Mouse (Mus musculus) kidney, adult 9 months (tissue): ENCODE results near the gene Psmd11.

Source experiments
- DNase-seq: peaks from one replicate; pipeline ENCODE4 v3.0.0; 2022

Gene Psmd11

DNA sequence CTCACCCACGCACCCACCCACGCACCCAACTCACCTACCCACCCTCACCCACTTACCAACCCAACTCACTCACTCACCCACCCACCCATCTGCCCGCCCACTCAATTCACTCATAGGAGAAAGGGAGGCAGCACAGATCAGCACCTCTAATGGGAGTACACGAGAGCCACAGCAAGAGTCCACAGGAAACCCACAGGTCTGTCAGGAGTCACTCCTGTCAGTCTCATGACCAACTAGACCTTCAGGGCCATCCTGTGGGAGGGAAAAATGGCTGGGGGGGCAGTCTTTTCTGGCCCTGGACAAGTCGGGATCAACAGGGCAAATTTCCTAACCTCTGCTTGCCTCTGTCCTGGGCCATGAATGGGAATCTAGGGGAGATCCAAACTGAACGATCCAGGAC, 79.4 kb downstream of the Psmd11 start:
- no peak for DNase-seq

DNA sequence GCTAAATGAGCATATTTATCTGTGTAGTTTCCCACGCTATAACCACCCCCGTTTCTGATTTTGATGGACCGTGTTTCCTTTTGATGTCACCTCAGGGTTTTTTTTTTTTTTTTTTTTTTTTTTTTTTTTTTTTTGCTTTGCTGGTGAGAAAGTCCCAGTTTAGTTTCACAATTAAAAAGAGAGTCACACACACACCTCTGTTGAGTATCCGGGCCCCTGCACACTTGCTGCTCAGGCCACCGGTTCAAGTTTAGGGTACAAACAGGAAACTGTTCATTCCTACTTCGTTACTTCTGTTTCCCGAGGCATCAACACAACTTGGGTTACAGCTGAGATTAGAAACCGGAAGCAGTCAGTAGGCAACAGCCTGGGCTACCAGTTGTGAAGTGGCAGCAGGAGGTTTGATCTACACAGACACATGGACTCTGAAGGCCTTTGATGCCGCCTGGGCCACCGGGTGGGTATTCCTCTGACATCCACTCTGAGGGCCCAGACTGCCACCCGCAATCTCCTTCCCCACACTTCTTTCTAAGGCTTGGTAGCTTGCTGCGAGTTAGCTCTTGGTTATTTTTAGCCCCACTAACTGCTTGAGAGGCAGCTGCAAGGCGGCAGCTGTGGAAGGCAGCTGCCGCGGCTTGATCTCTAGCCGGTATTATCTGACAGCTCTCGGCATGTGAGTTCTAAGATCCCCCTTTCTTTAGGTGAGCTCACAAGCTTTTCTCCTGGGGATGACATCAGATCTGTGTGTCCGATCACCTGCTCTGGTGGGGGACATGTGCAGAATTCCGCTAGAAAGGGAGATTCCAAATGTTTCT, 80.2 kb downstream of the Psmd11 start:
- DNase-seq: no peak

- no peak for DNase-seq
Measured at GRCm38 (mm10) chr11:80509176-80509506, 80.7 kb downstream of the Psmd11 start.

- no peak for DNase-seq
Measured at GRCm38 (mm10) chr11:80510124-80510523, 81.7 kb downstream of the Psmd11 start.

DNA sequence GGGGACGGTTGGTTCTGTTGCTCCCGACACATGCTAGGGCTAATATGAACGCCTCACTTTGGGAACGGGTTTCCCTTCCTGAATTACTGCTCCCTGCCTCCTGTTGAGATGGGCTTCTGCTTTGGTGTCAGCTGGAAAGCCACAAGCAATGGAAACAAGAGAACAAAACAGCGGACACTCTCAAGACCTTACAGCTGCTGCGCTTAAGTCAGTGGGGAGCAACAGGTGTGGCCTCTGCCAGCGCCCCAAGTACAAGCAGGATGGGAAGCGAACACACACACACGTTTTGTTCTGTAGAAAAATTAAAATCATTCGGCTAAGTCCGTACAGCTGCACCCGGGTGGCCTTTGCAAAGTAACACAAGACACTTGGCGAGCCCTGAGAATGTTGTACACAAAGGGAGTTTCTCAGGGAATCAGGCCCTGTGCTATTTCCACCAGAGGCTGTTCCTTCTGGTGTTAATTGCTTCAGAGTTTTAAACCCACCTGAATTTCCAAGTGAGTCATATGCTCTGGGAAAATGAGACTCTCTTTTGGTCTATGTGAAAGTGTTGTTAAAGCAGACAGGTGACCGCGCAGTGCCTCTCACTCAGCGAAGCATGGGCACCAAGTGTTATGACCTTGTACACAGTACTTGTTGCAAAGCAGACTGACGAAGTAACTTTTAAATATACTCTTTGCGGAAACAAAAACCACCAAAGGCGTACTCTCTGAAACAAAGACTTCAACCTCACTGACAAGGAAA, 84.1 kb downstream of the Psmd11 start:
- DNase-seq: no peak

DNA sequence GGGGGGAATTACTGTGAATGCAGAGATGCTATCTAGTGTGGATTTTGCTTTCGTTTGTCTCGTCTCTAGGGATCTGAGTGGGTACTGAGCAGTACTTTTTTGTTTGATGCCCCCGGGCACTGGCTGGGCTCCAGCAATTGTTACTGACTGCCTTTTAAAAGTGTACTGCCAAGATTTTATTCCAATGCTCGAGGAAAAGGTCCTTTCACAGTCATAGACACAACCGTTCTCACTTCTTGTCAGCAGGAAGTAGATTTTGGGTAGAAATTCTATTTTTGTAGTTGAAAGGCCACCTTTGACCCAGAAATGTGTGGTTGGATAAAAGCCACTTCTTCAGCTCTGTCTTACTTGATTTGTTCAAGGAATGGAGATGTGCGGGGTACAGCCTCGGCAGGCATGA, 85.4 kb downstream of the Psmd11 start:
- peak; percentile 22 for DNase-seq

GRCm38 (mm10) chr11:80515346-80515745, 86.9 kb downstream of the Psmd11 start:
- no peak for DNase-seq

DNA sequence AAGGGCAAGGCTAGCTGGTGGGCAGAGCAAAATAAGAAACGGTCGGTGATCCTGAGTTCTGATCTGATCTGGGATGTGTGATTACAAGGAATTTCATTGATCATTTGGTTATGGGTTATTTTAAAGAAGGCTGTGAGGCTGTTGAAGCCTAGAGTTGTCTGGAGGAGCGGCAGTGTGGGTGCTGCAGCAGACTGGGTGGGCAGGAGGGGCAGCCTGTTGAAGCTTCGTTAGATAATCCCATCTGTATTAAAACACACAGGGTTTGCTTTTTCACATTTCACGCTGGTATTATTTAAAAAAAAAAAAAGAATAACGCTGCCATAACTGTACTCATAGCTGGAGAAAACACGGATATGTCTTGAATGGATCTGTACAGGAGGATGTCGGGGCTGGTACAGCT, 87.5 kb downstream of the Psmd11 start:
- DNase-seq: no peak

DNA sequence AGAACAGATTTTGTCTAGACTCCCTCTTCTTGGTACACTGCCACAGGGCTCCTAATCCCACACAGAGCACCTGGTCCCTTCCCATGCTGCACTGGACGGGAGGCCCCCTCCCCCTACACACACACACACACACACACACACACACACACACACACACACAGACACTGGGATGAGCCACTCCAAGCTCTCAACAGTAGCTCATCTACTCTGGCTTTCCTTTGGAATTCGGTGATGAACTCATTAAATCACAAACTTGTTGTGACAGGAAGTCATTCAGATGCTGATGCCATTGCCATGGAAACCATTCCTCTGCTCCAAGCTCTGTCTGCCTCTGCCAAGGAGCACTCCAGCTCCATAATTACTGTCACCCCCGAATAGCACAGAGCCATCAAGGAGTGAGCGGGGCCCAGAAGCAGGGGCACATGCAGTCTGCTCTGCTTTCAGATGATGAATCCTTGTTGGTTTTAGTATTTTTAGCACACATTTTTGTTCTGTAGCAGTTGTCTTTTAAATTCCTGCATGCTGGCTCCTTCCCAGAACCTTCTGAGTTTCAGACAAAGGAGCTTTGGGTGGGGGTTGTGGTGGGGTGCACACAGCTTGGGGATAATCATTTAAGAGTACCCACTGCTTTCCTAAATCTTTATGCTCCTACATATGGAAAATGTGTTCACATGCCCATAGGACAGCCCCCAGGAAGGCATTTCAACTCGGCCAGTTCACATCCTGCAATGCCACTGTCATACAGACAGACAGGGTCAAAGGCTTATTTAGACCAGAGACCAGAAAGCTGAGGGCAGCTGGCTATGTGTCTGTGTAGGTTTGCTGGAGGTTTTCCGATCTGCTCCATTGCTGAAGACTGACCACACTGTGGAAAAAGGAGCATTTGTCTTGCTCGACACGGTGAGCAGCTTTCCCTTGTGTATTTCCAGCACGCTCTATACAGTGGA, 90.3 kb downstream of the Psmd11 start:
- no peak for DNase-seq

- no peak for DNase-seq
Measured at GRCm38 (mm10) chr11:80521148-80521547, 92.7 kb downstream of the Psmd11 start.
